ENCODE assay signal across 8 mouse cellular contexts in genomic region chrX:20292040-20292417, GRCm38 (mm10). TPM values are rescaled to one million over a fixed set of nuclear protein-coding genes. Genes with fewer than 3 reads are reported as not detected.
A peak's percentile ranks its signal among the peaks of the same experiment; 100 is the strongest.
DNase-seq lines count a peak whose midpoint lies in the region; ATAC-seq and TF ChIP-seq lines count a peak whose summit lies in the region.

No protein-coding gene starts in this region.

- no peaks in the 10 kb centered on the region for H3K36me3 ChIP-seq in intestine, embryonic 14.5 days (ENCODE audit: control insufficient read depth, insufficient read depth, low read length)
- no peaks in the 10 kb centered on the region for H3K36me3 ChIP-seq in neural tube, embryonic 12.5 days

- H3K9me3 ChIP-seq in intestine, embryonic 14.5 days (ENCODE audit: control insufficient read depth, low read length), result no peaks in the 10 kb centered on the region
- no peaks in the 10 kb centered on the region for H3K9me3 ChIP-seq in neural tube, embryonic 12.5 days

- no peak overlapping the region for H3K9ac ChIP-seq in intestine, embryonic 14.5 days (ENCODE audit: low read length)
- no peak overlapping the region for H3K9ac ChIP-seq in neural tube, embryonic 12.5 days

- H3K27me3 ChIP-seq in intestine, embryonic 14.5 days (replicated peaks; ENCODE audit: control insufficient read depth, insufficient read depth, low read length), result no peaks in the 10 kb centered on the region
- H3K27me3 ChIP-seq in neural tube, embryonic 12.5 days (replicated peaks), result no peaks in the 10 kb centered on the region

- no peaks in the 10 kb centered on the region for H3K4me1 ChIP-seq in lung, adult 2 months (ENCODE audit: control insufficient read depth, insufficient read depth, low read length)
- no peaks in the 10 kb centered on the region for H3K4me1 ChIP-seq in embryonic fibroblast, embryonic 13.5 days (ENCODE audit: control insufficient read depth, insufficient read depth, low read length)
- no peaks in the 10 kb centered on the region for H3K4me1 ChIP-seq in intestine, embryonic 14.5 days (replicated peaks; ENCODE audit: control insufficient read depth, insufficient read depth, low read length)
- no peaks in the 10 kb centered on the region for H3K4me1 ChIP-seq in neural tube, embryonic 12.5 days

- no peak for DNase-seq in lung, adult 2 months
- DNase-seq in lung, postnatal 36 days, result no peak
- no peak for DNase-seq in intestine, embryonic 14.5 days (ENCODE audit: low spot score)
- DNase-seq in ovary, adult 18-20 months (ENCODE audit: low spot score), result no peak
- no peak for DNase-seq in yolk sac, embryonic 10.5 days (ENCODE audit: low spot score)

- peak; percentile 32; the same call in 1 of the 2 replicates for ATAC-seq in intestine, embryonic 14.5 days (replicated peaks; ENCODE audit: low FRiP score, low TSS enrichment, low read depth)
- peak; percentile 41; the same call in 1 of the 2 replicates for ATAC-seq in neural tube, embryonic 12.5 days (ENCODE audit: low FRiP score, low read depth)
- ATAC-seq in CD4-positive, CD25-positive, alpha-beta regulatory T cell, adult 4 months, result no peak

- TF ChIP-seq POLR2A in lung, adult 2 months (IDR thresholded peaks at IDR 0.05; ENCODE audit: borderline replicate concordance, extremely low read depth, low read depth, low read length), result no peak
- no peak for TF ChIP-seq POLR2A in embryonic fibroblast, embryonic 13.5 days (IDR thresholded peaks at IDR 0.05; ENCODE audit: low read depth, low read length)

- H3K27ac ChIP-seq in embryonic fibroblast, embryonic 13.5 days (ENCODE audit: insufficient read depth, low read length), result no peak overlapping the region
- no peak overlapping the region for H3K27ac ChIP-seq in intestine, embryonic 14.5 days (ENCODE audit: low read depth)
- no peak overlapping the region for H3K27ac ChIP-seq in neural tube, embryonic 12.5 days

- TF ChIP-seq CTCF in lung, adult 2 months (IDR thresholded peaks at IDR 0.05; ENCODE audit: insufficient read depth, low read length), result no peak
- TF ChIP-seq CTCF in embryonic fibroblast, embryonic 13.5 days (IDR thresholded peaks at IDR 0.05; ENCODE audit: borderline replicate concordance, insufficient read depth, low read length), result no peak

- H3K4me3 ChIP-seq in lung, adult 2 months (replicated peaks; ENCODE audit: extremely low read depth, low read depth, low read length), result peak overlapping the region; percentile 21
- H3K4me3 ChIP-seq in embryonic fibroblast, embryonic 13.5 days (ENCODE audit: insufficient read depth, low read length), result peak overlapping the region; percentile 33
- H3K4me3 ChIP-seq in intestine, embryonic 14.5 days (ENCODE audit: low read depth, low read length), result peak overlapping the region; percentile 49
- H3K4me3 ChIP-seq in neural tube, embryonic 12.5 days, result peak overlapping the region; percentile 56

- H3K4me2 ChIP-seq in intestine, embryonic 14.5 days (ENCODE audit: low read length), result peak overlapping the region; percentile 63
- peak overlapping the region; percentile 67 for H3K4me2 ChIP-seq in neural tube, embryonic 12.5 days (replicated peaks)

- WGBS in lung, adult 2 months, result 45% methylated on average over 11 of the region's 11 CpGs
- 41% methylated on average over 11 of the region's 11 CpGs for WGBS in intestine, embryonic 14.5 days
- 36% methylated on average over 11 of the region's 11 CpGs for WGBS in neural tube, embryonic 12.5 days

RNA-seq across cellular contexts. Expression of gene Slc9a7, which starts 0.4 kb away (rescaled TPM):
- 2.6 and 4.1 TPM in 2 replicates for polyA plus RNA-seq in lung, adult 2 months (2012; rRNA removed)
- 0.20 and 0.91 TPM in 2 replicates for polyA plus RNA-seq in embryonic fibroblast, embryonic 13.5 days (2011; ENCODE audit: insufficient read length, low read depth, missing spikeins)
- polyA plus RNA-seq in intestine, embryonic 14.5 days (2014; fragmentation: Nextera tagmentation; extraction: Ambion mirVana), result 0.81 and 1.2 TPM in 2 replicates
- 3.4 and 5.0 TPM in 2 replicates for polyA plus RNA-seq in neural tube, embryonic 12.5 days (2016; fragmentation: Nextera tagmentation; extraction: Ambion mirVana)
- polyA plus RNA-seq in CD4-positive, CD25-positive, alpha-beta regulatory T cell, adult 4 months (2017; shearing (Covaris generic)), result 1 to 10 TPM; 4.7 to 5.7 TPM
